Comparison of ENCODE assay signal across 24 mouse cellular contexts in the genomic region with DNA sequence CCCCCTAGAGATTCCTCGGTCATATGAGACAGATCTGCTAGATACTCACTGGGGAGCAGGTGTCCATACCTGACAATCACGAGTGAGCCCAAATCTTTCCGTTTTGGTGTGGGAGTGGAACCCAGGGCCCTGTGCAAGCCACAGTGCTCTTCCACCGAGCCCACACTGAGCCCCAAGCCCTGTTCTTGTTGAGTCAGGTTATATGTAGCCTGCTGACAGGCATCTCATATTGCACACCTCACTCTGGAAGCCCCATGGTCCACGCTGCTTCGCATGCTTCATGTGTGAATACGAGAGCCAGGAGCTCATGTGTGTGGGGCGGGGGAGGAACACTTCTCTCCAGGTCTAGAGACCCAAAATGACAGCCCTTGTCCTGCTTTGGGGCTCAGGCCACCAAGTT. TPM values are rescaled to one million over a fixed set of nuclear protein-coding genes. Genes with fewer than 3 reads are reported as not detected.
DNase-seq lines count a peak whose midpoint lies in the region; TF ChIP-seq lines count a peak whose summit lies in the region.
"Had no signal": no experiment of that assay in that cellular context is flagged by ENCODE, and none has a peak within 500 bp of the region (broad histone marks: within the 10 kb centered on the region; RNA-seq: fewer than 3 reads in every experiment).

No protein-coding gene starts in this region.

- no peaks in the 10 kb centered on the region for H3K36me3 ChIP-seq in testis, adult 2 months (ENCODE audit: control insufficient read depth, insufficient read depth, low read length)
- H3K36me3 ChIP-seq: forebrain, embryonic 12.5 days; heart, embryonic 10.5 days; hindbrain, embryonic 10.5 days; hindbrain, embryonic 15.5 days; limb, embryonic 10.5 days; limb, embryonic 15.5 days; liver, embryonic 13.5 days; midbrain, embryonic 12.5 days; neural tube, embryonic 13.5 days; stomach, embryonic 15.5 days had no signal

- no peak for TF ChIP-seq POLR2A in testis, adult 2 months (IDR thresholded peaks at IDR 0.05; ENCODE audit: control insufficient read depth, low read depth, low read length)

- peak overlapping the region; percentile 21; the same call in 1 of the 2 replicates for H3K27ac ChIP-seq in testis, adult 2 months (ENCODE audit: control insufficient read depth, insufficient read depth, low read depth, low read length)
- H3K27ac ChIP-seq: forebrain, embryonic 12.5 days; heart, embryonic 10.5 days; hindbrain, embryonic 10.5 days; hindbrain, embryonic 15.5 days; limb, embryonic 10.5 days; limb, embryonic 15.5 days; liver, embryonic 13.5 days; midbrain, embryonic 12.5 days; neural tube, embryonic 13.5 days; stomach, embryonic 15.5 days had no signal

- H3K27me3 ChIP-seq in testis, adult 2 months (ENCODE audit: control insufficient read depth, insufficient read depth, low read length), result no peaks in the 10 kb centered on the region
- H3K27me3 ChIP-seq: forebrain, embryonic 12.5 days; hindbrain, embryonic 15.5 days; limb, embryonic 15.5 days; liver, embryonic 13.5 days; midbrain, embryonic 12.5 days; neural tube, embryonic 13.5 days; stomach, embryonic 15.5 days had no signal

- peaks cover 4% of the 10 kb centered on the region; the same call in 1 of the 2 replicates for H3K4me1 ChIP-seq in testis, adult 2 months (ENCODE audit: control insufficient read depth, insufficient read depth, low read length)
- H3K4me1 ChIP-seq: forebrain, embryonic 12.5 days; hindbrain, embryonic 15.5 days; limb, embryonic 15.5 days; midbrain, embryonic 12.5 days; neural tube, embryonic 13.5 days; stomach, embryonic 15.5 days had no signal

- H3K4me3 ChIP-seq in testis, adult 2 months (ENCODE audit: control insufficient read depth, low read depth, low read length), result no peak overlapping the region
- H3K4me3 ChIP-seq: erythroblast, embryonic 14.5 days; forebrain, embryonic 12.5 days; heart, embryonic 10.5 days; hindbrain, embryonic 10.5 days; hindbrain, embryonic 15.5 days; limb, embryonic 10.5 days; limb, embryonic 15.5 days; liver, embryonic 13.5 days; midbrain, embryonic 12.5 days; neural tube, embryonic 13.5 days; stomach, embryonic 15.5 days had no signal

- DNase-seq in cerebellum, adult 9-11 months, result peak; percentile 8
- no peak for DNase-seq in cerebellum, adult 11-12 months
- peak; percentile 0 for DNase-seq in heart, postnatal 25 days (ENCODE audit: low spot score)
- DNase-seq in heart, postnatal 10 days, result no peak
- DNase-seq in testis, postnatal 14 days (ENCODE audit: low spot score), result no peak
- no peak for DNase-seq in frontal cortex, adult 2 months (ENCODE audit: extremely low spot score in 1 of 2, low spot score in 1 of 2)
- DNase-seq: adrenal gland, postnatal 25 days; kidney, adult 11 months; kidney, postnatal 14 days; layer of hippocampus, adult 9-11 months; liver, embryonic 13.5 days; lung, adult 18-20 months; thymus, adult 2 months had no signal

- intact Hi-C loops in heart, postnatal 25 days (cut with DNase I), result no loop called here
- intact Hi-C loops in heart, postnatal 10 days (cut with DNase I), result no loop called here

- TF ChIP-seq CTCF in testis, adult 2 months (IDR thresholded peaks at IDR 0.05; ENCODE audit: control insufficient read depth, insufficient read depth, insufficient replicate concordance, low read depth, low read length), result no peak

RNA-seq across cellular contexts. Expression of gene Coro2a, which starts 12.9 kb away (rescaled TPM):
- total RNA-seq in heart, postnatal 25 days (2021), result under 1 TPM; 0.18 to 0.45 TPM
- under 1 TPM; 0.27 to 0.43 TPM for total RNA-seq in heart, postnatal 10 days (2021)
- 139 and 175 TPM in 2 replicates for polyA plus RNA-seq in testis, adult 2 months (2012; rRNA removed)
- polyA plus RNA-seq in frontal cortex, adult 2 months (2012; rRNA removed), result 13.3 and 15.2 TPM in 2 replicates

RNA-seq across cellular contexts. Expression of gene Trim14, which starts 53.2 kb away (rescaled TPM):
- 1 to 10 TPM; 1.7 to 1.9 TPM for total RNA-seq in heart, postnatal 25 days (2021)
- under 1 TPM; 0.79 to 0.84 TPM for total RNA-seq in heart, postnatal 10 days (2021)
- polyA plus RNA-seq in testis, adult 2 months (2012; rRNA removed), result 6.4 and 6.6 TPM in 2 replicates
- polyA plus RNA-seq in frontal cortex, adult 2 months (2012; rRNA removed), result 1.00 and 1.1 TPM in 2 replicates

Comparison
In these comparisons a context has a peak if more than half of its experiments do, and no peak if none do; other contexts are left out.
1. DNase-seq: peak in cerebellum, adult 9-11 months (single experiment) and heart, postnatal 25 days (single experiment); none in cerebellum, adult 11-12 months (single experiment), heart, postnatal 10 days (0 of 2), testis, postnatal 14 days (single experiment) and frontal cortex, adult 2 months (0 of 2).